Mouse (Mus musculus) bone marrow, adult 2 months (tissue): Measurements from ENCODE around the gene Evi5. TPM values are rescaled to one million over a fixed set of nuclear protein-coding genes. Genes with fewer than 3 reads are reported as not detected.
A peak's percentile ranks its signal among the peaks of the same experiment; 100 is the strongest.

Experiments
- H3K27ac ChIP-seq: fragments of 200-500 bp; 2 replicates; pipeline ENCODE4 v1.5.1; 2012; ENCODE audit warnings: low read depth, mild to moderate bottlenecking, control low read depth, inconsistent platforms, low read length; ENCODE audit not compliant: control insufficient read depth, poor library complexity, insufficient read depth
- H3K4me1 ChIP-seq: fragments of 200-500 bp; 2 replicates; pipeline ENCODE4 v1.6.1; 2011; ENCODE audit warnings: low read length; ENCODE audit not compliant: control insufficient read depth, insufficient read depth
- H3K4me3 ChIP-seq: fragments of 200-500 bp; replicated peaks from 2 replicates; pipeline ENCODE3; 2011; ENCODE audit warnings: mild to moderate bottlenecking, low read depth, low read length, control low read depth; ENCODE audit not compliant: control insufficient read depth
- CTCF ChIP-seq: fragments of 200-500 bp; IDR thresholded peaks from 2 replicates; pipeline ENCODE4 v1.5.1; 2011; ENCODE audit warnings: low read length, control low read depth; ENCODE audit not compliant: control insufficient read depth, insufficient read depth
- POLR2A ChIP-seq: fragments of 200-500 bp; IDR thresholded peaks from 2 replicates; pipeline ENCODE4 v1.6.1; 2011; ENCODE audit warnings: low read depth, mild to moderate bottlenecking, control low read depth, low read length, borderline replicate concordance; ENCODE audit not compliant: control insufficient read depth
- WGBS: fragments of 180-500 bp; shearing (Covaris S2); methylation state at CpG from one replicate; pipeline ENCODE4 v1.1.7; 2018; 5-methylcytosine and 5-hydroxymethylcytosine counted together
- polyA plus RNA-seq: library from polyadenylated mRNA; stranded (reverse); fragments of >200 nt; gene quantifications from 2 replicates; pipeline ENCODE4 v1.2.4, GENCODE M21; 2011; ENCODE audit warnings: low replicate concordance; ENCODE audit not compliant: missing spikeins, insufficient read depth, insufficient read length

The Evi5 gene
- polyA plus RNA-seq, 1 experiment = 48.1 TPM

DNA sequence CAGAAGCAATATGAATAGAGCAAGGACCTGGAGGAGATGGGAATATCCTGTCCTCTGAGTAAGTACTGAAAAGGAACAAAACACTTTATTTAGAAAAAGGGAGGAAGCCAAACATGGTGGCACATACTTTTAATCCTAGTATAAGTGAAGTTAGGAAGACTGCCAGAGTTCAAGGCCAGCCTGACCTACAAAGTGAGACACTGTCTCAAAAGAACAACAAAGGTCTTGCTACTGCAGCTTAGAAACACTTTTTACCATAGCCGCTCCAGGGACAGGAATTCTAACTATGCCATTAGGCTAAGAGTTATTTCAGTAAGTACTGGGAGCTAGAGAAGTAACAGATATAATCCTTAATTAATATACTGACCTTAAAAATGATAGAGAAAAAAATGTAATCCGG, 60.3 kb downstream of the Evi5 start:
- no peak overlapping the region for H3K27ac ChIP-seq
- WGBS = 93% methylated on average over 2 of the region's 2 CpGs
- H3K4me1 ChIP-seq = no peaks in the 10 kb centered on the region
- no peak for TF ChIP-seq POLR2A
- no peak for TF ChIP-seq CTCF
- no peak overlapping the region for H3K4me3 ChIP-seq

DNA sequence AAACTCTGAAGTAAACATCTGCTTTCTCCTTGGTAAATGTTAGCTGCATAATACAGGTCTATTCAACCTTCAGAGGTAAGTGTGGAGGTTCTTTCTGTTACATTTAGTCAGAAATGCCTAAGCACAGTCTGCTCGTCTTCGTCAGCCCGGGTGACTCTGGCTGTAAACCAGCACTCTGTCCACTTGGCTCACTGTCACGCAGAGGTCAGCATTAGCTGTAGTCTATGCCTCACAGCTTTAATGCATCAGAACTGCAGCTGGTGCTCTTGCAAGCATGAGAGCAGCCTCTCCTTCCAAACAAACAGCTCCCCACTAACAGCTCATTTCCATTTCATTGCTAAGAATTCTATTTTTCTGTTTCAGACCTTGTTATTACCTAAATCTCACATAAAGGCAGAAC, 67.4 kb downstream of the Evi5 start:
- H3K27ac ChIP-seq = no peak overlapping the region
- no peaks in the 10 kb centered on the region for H3K4me1 ChIP-seq
- no peak overlapping the region for H3K4me3 ChIP-seq
- WGBS = 95% methylated on average over 4 of the region's 4 CpGs
- TF ChIP-seq CTCF = no peak
- no peak for TF ChIP-seq POLR2A

DNA sequence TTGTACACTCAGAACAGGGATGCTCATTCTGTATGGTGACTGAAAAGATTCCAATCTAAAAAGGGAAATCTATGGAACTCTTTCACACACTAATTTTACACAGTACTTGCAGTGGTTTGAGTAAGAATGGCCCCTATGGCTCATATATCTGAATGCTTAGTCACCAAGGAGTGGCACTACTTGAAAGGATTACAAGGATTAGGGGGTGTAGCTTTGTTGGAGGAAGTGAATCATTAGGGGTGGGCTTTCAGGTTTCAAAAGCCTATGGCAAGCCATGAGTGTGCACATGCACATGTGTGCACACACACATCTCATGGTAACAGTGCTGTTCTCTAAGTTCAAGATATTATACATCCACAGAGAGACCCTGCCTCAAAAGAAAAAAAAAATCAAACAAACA, 72.3 kb downstream of the Evi5 start:
- TF ChIP-seq CTCF = no peak
- Histone ChIP-seq H3K4me1 (no peaks in the 10 kb centered on the region), H3K27ac (no peak overlapping the region), H3K4me3 (no peak overlapping the region)

DNA sequence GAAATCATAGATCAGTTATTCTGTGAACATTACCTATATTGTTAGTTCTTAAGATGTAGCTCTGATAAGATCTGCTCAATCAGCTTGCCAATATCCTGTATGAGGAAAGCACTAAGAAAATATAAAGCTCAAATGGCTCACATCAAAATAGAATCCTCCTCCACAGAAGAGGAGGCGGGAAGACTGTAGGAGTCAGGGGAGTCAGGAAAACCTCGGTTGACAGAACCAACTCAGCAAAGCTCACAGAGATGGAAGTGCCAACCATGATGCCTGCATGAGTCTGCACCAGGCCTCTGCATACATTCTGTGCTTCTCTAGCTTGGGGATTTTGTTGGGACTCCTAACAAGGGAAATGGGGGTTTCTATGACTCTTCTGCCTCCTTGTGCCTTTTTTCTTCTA, 73.7 kb downstream of the Evi5 start:
- H3K4me3 ChIP-seq = no peak overlapping the region
- no peak for TF ChIP-seq CTCF
- TF ChIP-seq POLR2A = no peak
- no peak overlapping the region for H3K27ac ChIP-seq

DNA sequence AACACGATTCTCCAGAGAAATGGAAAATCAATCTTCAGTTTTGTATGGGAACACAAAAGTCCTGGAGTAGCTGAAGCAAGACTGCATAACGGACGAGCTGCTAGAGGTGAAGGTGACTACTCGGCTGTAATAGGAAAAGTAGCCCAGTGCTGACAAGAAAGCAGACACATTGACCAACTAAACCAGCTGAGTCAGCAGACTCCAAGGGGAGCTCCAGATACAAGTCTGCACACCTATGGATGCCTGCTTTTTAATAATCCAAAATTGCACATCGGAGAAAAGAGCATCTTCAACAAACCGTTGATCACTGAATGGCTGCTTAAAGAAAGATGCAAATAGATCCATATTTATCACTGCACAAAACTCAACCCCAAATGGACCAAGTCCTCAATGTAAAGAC, 76.6 kb downstream of the Evi5 start:
- TF ChIP-seq POLR2A (no peak), CTCF (no peak)
- WGBS = 96% methylated on average over 6 of the region's 6 CpGs
- Histone ChIP-seq H3K4me1 (no peaks in the 10 kb centered on the region), H3K27ac (no peak overlapping the region), H3K4me3 (no peak overlapping the region)

More for the DNA sequence above, 73.7 kb downstream of the Evi5 start:
- WGBS = 89% methylated on average over 2 of the region's 2 CpGs
- no peaks in the 10 kb centered on the region for H3K4me1 ChIP-seq

DNA sequence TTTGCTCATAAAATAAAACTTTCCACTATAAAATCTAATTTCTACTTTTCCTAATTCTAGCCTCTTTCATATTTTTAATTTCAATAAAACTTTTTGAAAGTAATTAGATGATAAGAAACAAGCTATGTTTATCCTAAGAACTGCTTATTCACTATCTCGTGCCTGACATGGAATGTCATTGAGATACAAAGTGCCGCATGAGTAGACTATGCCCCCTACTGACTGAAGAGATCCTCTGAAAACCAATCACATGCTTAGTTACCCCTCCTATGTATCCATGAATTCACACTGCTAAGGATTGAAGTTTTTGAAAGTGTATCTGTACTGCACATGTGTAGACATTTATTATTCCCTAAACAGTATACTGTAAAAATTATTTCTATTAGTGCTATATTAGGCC, 81.0 kb downstream of the Evi5 start:
- Histone ChIP-seq H3K4me1 (no peaks in the 10 kb centered on the region; the same call in 1 of the 2 replicates), H3K4me3 (no peak overlapping the region), H3K27ac (no peak overlapping the region)
- TF ChIP-seq POLR2A = no peak
- TF ChIP-seq CTCF = 0 out of 2 replicates have a peak, but pooled peaks have one; percentile 5
- 34% methylated on average over 2 of the region's 2 CpGs for WGBS

DNA sequence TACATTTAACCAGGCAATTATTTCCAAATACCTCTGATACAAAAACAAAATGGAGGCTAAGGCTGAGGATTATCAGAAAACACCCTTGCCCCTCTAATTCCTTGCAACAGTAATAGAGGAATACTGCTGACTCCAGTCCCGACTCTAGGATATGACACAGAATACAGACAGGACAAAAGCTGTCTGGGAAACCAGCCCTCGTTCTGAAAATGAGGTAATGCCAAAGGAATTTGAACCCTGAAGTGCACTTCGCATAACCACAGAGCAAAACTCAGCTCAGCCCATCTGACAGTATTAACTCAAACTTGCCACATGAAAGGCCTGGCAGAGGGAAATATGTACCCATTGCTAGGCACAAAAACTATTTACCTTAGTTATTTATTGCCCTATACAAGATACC, 81.6 kb downstream of the Evi5 start:
- 80% methylated on average over 3 of the region's 3 CpGs for WGBS
- Histone ChIP-seq H3K4me1 (no peaks in the 10 kb centered on the region; the same call in 1 of the 2 replicates), H3K4me3 (no peak overlapping the region), H3K27ac (no peak overlapping the region)
- TF ChIP-seq CTCF (no peak), POLR2A (no peak)

DNA sequence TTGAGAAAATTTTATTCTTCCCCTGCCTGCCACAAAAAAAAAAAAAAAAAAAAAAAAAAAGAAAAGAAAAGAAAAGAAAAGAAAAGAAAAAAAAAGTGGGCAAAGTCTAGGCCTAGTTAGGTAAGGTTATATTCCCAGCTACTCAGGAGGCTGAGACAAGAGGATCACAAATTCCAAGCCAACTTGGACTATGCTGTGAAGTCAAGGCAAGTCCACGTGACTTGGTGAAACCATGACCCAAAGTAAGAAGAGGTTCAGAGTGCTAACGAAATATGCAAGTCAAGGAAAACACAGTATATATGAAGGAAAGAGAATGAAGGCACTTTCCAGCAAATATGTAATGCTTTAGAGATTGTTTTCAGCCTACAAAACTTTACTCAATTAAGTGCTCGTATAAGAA, 82.4 kb downstream of the Evi5 start:
- WGBS = 82% methylated on average over 3 of the region's 3 CpGs
- H3K4me3 ChIP-seq = no peak overlapping the region
- H3K4me1 ChIP-seq = no peaks in the 10 kb centered on the region; the same call in 1 of the 2 replicates
- TF ChIP-seq POLR2A (no peak), CTCF (no peak)
- H3K27ac ChIP-seq = no peak overlapping the region

DNA sequence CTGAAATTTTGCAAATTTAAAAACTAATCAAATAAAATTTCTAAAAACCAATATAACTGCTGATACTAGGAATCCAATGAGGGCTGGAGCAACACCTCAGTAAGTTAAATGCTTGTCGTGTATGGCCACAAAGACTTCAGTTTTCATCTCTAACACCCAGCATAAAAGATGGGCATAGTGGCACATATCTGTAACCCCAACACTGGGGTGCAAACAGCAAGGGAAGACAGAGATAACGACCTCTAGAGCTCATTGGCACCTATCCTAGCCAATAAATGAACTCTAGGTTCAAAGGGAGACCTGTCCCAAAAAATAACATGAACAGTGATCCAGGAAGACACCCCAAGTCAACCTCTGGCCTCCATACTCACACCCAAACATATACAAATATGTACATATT, 82.9 kb downstream of the Evi5 start:
- H3K4me1 ChIP-seq = no peaks in the 10 kb centered on the region; the same call in 1 of the 2 replicates
- WGBS = 69% methylated on average over 2 of the region's 2 CpGs

DNA sequence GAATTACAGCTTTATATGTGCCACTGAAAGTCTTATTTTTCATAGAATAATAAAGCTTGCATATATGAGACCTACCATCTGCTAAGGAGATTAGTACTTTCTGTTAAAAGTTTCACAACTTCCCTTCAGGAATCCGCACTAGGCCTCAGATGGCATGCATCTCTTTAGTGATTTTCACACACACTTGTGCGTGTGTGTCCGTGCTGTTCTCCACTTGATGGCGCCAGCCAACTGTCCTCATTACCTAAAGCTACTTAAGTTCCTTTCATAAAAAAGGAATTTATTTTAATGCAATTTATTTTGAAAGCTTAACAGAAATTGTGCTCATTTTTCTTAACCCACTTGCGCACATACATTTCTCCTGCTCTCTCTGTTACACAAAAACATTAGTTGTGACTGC, 85.4 kb downstream of the Evi5 start:
- 42% methylated on average over 5 of the region's 5 CpGs for WGBS
- no peak for TF ChIP-seq POLR2A
- peak; percentile 55 for TF ChIP-seq CTCF
- H3K4me3 ChIP-seq = no peak overlapping the region
- no peak overlapping the region for H3K27ac ChIP-seq
- H3K4me1 ChIP-seq = no peaks in the 10 kb centered on the region; the same call in 1 of the 2 replicates

More for the DNA sequence above, 82.9 kb downstream of the Evi5 start:
- Histone ChIP-seq H3K27ac (no peak overlapping the region), H3K4me3 (no peak overlapping the region)
- TF ChIP-seq POLR2A = no peak
- no peak for TF ChIP-seq CTCF
